Mouse (Mus musculus) stomach, postnatal 0 days (tissue): ENCODE results near the gene Apobec1. TPM values are rescaled to one million over a fixed set of nuclear protein-coding genes. Genes with fewer than 3 reads are reported as not detected.

ENCODE experiments used
- ATAC-seq: fragments of 200-750 bp; cut with Nextera tagmentation; 2 replicates; pipeline ENCODE4 v1.8.0; 2017; ENCODE audit not compliant: low FRiP score, low TSS enrichment
- DNase-seq: peaks from one replicate; pipeline ENCODE4 v3.0.0-alpha.2; 2016; ENCODE audit warnings: low spot score
- H3K27ac ChIP-seq: fragments of 300-500 bp; sonication (generic); replicated peaks from 2 replicates; pipeline ENCODE4 v1.5.1; 2014; ENCODE audit warnings: mild to moderate bottlenecking, control low read depth
- H3K27me3 ChIP-seq: fragments of 300-500 bp; sonication (generic); 2 replicates; pipeline ENCODE4 v1.6.1; 2014; ENCODE audit warnings: low read length; ENCODE audit not compliant: control insufficient read depth, insufficient read depth
- H3K36me3 ChIP-seq: fragments of 300-500 bp; sonication (generic); 2 replicates; pipeline ENCODE4 v1.6.1; 2014; ENCODE audit warnings: low read length, mixed read lengths; ENCODE audit not compliant: control insufficient read depth, insufficient read depth
- H3K4me1 ChIP-seq: fragments of 300-500 bp; sonication (generic); replicated peaks from 2 replicates; pipeline ENCODE4 v1.6.1; 2014; ENCODE audit warnings: antibody characterized with exemption; ENCODE audit not compliant: control insufficient read depth, insufficient read depth
- H3K4me2 ChIP-seq: fragments of 300-500 bp; sonication (generic); replicated peaks from 2 replicates; pipeline ENCODE4 v1.6.1; 2014; ENCODE audit warnings: low read depth, mild to moderate bottlenecking, control low read depth, moderate library complexity
- H3K4me3 ChIP-seq: fragments of 300-500 bp; sonication (generic); 2 replicates; pipeline ENCODE4 v1.5.1; 2014; ENCODE audit warnings: low read depth, low read length, control low read depth
- H3K9ac ChIP-seq: fragments of 300-500 bp; sonication (generic); 2 replicates; pipeline ENCODE4 v1.6.1; 2014; ENCODE audit warnings: mild to moderate bottlenecking, low read length, control low read depth, mixed read lengths
- H3K9me3 ChIP-seq: fragments of 300-500 bp; sonication (generic); 2 replicates; pipeline ENCODE4 v1.6.1; 2016; ENCODE audit warnings: low read length; ENCODE audit not compliant: control insufficient read depth
- CTCF ChIP-seq: IDR thresholded peaks from 2 replicates; pipeline ENCODE4 v1.5.1; 2016; ENCODE audit warnings: antibody characterized with exemption, low read depth, mild to moderate bottlenecking, moderate library complexity
- EP300 ChIP-seq: optimal IDR thresholded peaks from 2 replicates; pipeline ENCODE3; 2016; ENCODE audit warnings: antibody characterized with exemption
- WGBS: fragments of 180-500 bp; shearing (Covaris S2); extraction: QIAGEN DNeasy Blood & Tissue Kit; methylation state at CpG from one replicate; pipeline ENCODE4 v1.1.7; 2014; 5-methylcytosine and 5-hydroxymethylcytosine counted together
- polyA plus RNA-seq: library from polyadenylated mRNA; unstranded; fragments of >200 nt; fragmentation: Nextera tagmentation; extraction: Ambion mirVana; gene quantifications from 2 replicates; pipeline ENCODE4 v1.2.1, GENCODE M21; 2015

The Apobec1 gene
- polyA plus RNA-seq, 1 experiment from 2014 or later: 7.8 TPM

- DNase-seq (no peak), ATAC-seq (no peak)
- Histone ChIP-seq H3K4me2 (no peak overlapping the region), H3K36me3 (no peaks in the 10 kb centered on the region), H3K9ac (no peak overlapping the region), H3K27ac (no peak overlapping the region), H3K27me3 (no peaks in the 10 kb centered on the region), H3K9me3 (no peaks in the 10 kb centered on the region), H3K4me1 (no peaks in the 10 kb centered on the region), H3K4me3 (no peak overlapping the region)
- WGBS: 81% methylated on average over 10 of the region's 10 CpGs
- TF ChIP-seq EP300 (no peak), CTCF (no peak)
Observed at GRCm38 (mm10) chr6:122608434-122609376, 6.5 kb upstream of the Apobec1 start.

GRCm38 (mm10) chr6:122607700-122608099 is 5.5 kb upstream of the Apobec1 start:
- Histone ChIP-seq H3K27ac (no peak overlapping the region), H3K36me3 (no peaks in the 10 kb centered on the region), H3K9me3 (no peaks in the 10 kb centered on the region), H3K9ac (no peak overlapping the region), H3K4me2 (no peak overlapping the region), H3K4me1 (no peaks in the 10 kb centered on the region), H3K4me3 (no peak overlapping the region), H3K27me3 (no peaks in the 10 kb centered on the region)
- DNase-seq (no peak), ATAC-seq (no peak)
- no peak for TF ChIP-seq CTCF
- no peak for TF ChIP-seq EP300
- WGBS: 87% methylated on average over 12 of the region's 12 CpGs

GRCm38 (mm10) chr6:122606661-122607060 is 4.4 kb upstream of the Apobec1 start:
- H3K4me1 ChIP-seq: no peaks in the 10 kb centered on the region
- WGBS: 96% methylated on average over 11 of the region's 11 CpGs
- DNase-seq: no peak
- no peaks in the 10 kb centered on the region for H3K9me3 ChIP-seq
- no peak overlapping the region for H3K9ac ChIP-seq
- H3K36me3 ChIP-seq: no peaks in the 10 kb centered on the region
- no peak overlapping the region for H3K27ac ChIP-seq
- no peak for ATAC-seq
- no peak for TF ChIP-seq CTCF
- TF ChIP-seq EP300: no peak
- H3K4me3 ChIP-seq: no peak overlapping the region
- H3K27me3 ChIP-seq: no peaks in the 10 kb centered on the region
- H3K4me2 ChIP-seq: no peak overlapping the region

GRCm38 (mm10) chr6:122605483-122605882 is 3.2 kb upstream of the Apobec1 start:
- H3K36me3 ChIP-seq: no peaks in the 10 kb centered on the region
- no peak overlapping the region for H3K9ac ChIP-seq
- TF ChIP-seq EP300 (no peak), CTCF (peak; percentile 39)
- no peak overlapping the region for H3K4me2 ChIP-seq
- H3K27ac ChIP-seq: no peak overlapping the region
- DNase-seq (no peak), ATAC-seq (no peak)
- no peaks in the 10 kb centered on the region for H3K4me1 ChIP-seq
- H3K4me3 ChIP-seq: no peak overlapping the region
- H3K9me3 ChIP-seq: no peaks in the 10 kb centered on the region
- H3K27me3 ChIP-seq: no peaks in the 10 kb centered on the region
- WGBS: 81% methylated on average over 8 of the region's 8 CpGs

- Histone ChIP-seq H3K4me1 (no peaks in the 10 kb centered on the region), H3K27ac (no peak overlapping the region), H3K27me3 (no peaks in the 10 kb centered on the region), H3K36me3 (no peaks in the 10 kb centered on the region), H3K4me3 (no peak overlapping the region), H3K9me3 (no peaks in the 10 kb centered on the region), H3K4me2 (no peak overlapping the region), H3K9ac (no peak overlapping the region)
- no peak for DNase-seq
- no peak for TF ChIP-seq CTCF
- TF ChIP-seq EP300: no peak
- no peak for ATAC-seq
Observed at GRCm38 (mm10) chr6:122604260-122604659, 2.0 kb upstream of the Apobec1 start.

GRCm38 (mm10) chr6:122602992-122603322 is 713 bp upstream of the Apobec1 start:
- TF ChIP-seq EP300: no peak
- TF ChIP-seq CTCF: no peak
- Histone ChIP-seq H3K27ac (peak overlapping the region; percentile 88), H3K36me3 (no peaks in the 10 kb centered on the region), H3K4me3 (peak overlapping the region; percentile 55), H3K9me3 (no peaks in the 10 kb centered on the region), H3K9ac (no peak overlapping the region), H3K4me1 (no peaks in the 10 kb centered on the region), H3K27me3 (no peaks in the 10 kb centered on the region), H3K4me2 (peak overlapping the region; percentile 58)
- ATAC-seq: no peak
- 0% methylated on average over 1 of the region's 1 CpGs for WGBS
- no peak for DNase-seq
